Mouse (Mus musculus): ENCODE measurements around the gene Atp2a2.
"Not testable (repeated sequence)": the region's sequence is repeated elsewhere in the genome, so short reads cannot be mapped to it uniquely, and the experiment has no call there.

DNA sequence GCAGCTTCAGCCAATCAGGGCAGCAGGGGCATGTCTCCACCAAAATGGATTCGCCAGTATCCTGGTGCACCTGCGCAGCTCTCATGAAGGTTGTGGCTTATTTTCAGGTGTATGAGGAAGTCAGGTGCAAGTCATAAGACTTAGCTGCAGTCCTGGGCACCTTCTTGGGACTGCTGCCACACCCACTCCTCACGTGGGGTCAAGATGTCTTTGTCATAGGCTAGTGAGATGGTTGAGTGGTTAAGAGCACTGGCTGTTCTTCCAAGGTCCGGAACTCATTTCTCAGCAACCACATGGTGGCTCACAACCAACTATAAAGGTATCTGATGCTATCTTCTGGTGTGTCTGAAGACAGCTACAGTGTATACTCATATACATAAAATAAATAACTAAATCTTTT, 81.3 kb downstream of the Atp2a2 start:
- not testable (repeated sequence) for TF ChIP-seq POLR2A (IDR thresholded peaks at IDR 0.05; ENCODE audit: low read depth, low read length); CTCF (IDR thresholded peaks at IDR 0.05; ENCODE audit: extremely low read depth, insufficient read depth, insufficient read length, insufficient replicate concordance)

Measured in spleen, adult 2 months (tissue).